Mouse (Mus musculus): ENCODE data around the gene Gm20517. TPM values are rescaled to one million over a fixed set of nuclear protein-coding genes. Genes with fewer than 3 reads are reported as not detected.

The Gm20517 gene
- polyA plus RNA-seq, 1 experiment = 1.3 TPM

DNA sequence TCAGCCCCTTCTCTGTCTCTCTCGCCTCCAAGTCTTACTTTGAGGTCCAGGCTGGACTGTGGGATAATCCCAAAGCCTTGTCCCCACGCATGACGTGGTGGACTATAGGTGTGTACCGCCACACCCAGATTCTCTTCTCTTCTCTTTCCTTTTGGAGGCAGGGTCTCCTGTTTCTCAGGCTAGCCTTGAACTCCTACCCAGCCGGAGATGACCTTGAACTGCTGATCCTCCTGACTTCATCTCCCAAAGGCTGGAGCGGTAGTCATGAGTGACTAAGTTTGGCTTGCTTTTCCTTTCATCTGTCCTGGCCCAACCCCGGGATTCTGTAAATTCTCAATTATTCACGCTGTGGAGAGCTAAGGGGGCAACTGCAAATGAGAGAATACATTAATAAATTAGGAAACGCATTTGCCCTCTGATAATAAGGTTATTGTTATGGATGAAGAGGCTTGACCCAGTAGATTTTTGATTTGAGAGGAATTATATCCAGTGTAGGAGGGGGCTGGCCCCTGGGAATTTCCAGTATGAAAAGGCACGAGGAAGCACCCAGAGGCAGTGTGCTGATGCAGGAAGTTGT is 42.4 kb upstream of the Gm20517 start:
- H3K79me2 ChIP-seq (ENCODE audit: control insufficient read depth, insufficient read depth) = no peaks in the 10 kb centered on the region
- no peak overlapping the region for H3ac ChIP-seq (ENCODE audit: control insufficient read depth, insufficient read length, low read depth)
- no peaks in the 10 kb centered on the region for H3K36me3 ChIP-seq (ENCODE audit: control insufficient read depth, insufficient read depth)
- no peaks in the 10 kb centered on the region for H3K79me3 ChIP-seq (ENCODE audit: low read depth)
- H3K27me3 ChIP-seq (ENCODE audit: control insufficient read depth, insufficient read depth, insufficient read length) = peaks cover 10% of the 10 kb centered on the region
- no peak overlapping the region for H3K4me3 ChIP-seq (ENCODE audit: insufficient read depth, poor library complexity, severe bottlenecking)
- TF ChIP-seq CEBPB (IDR thresholded peaks at IDR 0.05; ENCODE audit: low read depth) = no peak
- no peak for TF ChIP-seq MYOG (IDR thresholded peaks at IDR 0.05; ENCODE audit: control insufficient read depth, extremely low read depth, insufficient read length)
- no peak for TF ChIP-seq USF1 (IDR thresholded peaks at IDR 0.05; ENCODE audit: low read depth)
- no peak for TF ChIP-seq FOSL1 (IDR thresholded peaks at IDR 0.05; ENCODE audit: insufficient read depth, low read length, poor library complexity, severe bottlenecking)
- no peak for TF ChIP-seq MAX (IDR thresholded peaks at IDR 0.05)
- TF ChIP-seq MYOD1 (IDR thresholded peaks at IDR 0.05; ENCODE audit: control insufficient read depth, insufficient read length, low read depth) = no peak
- no peak for TF ChIP-seq CTCF (IDR thresholded peaks at IDR 0.05; ENCODE audit: control insufficient read depth, insufficient read depth, insufficient read length)

DNA sequence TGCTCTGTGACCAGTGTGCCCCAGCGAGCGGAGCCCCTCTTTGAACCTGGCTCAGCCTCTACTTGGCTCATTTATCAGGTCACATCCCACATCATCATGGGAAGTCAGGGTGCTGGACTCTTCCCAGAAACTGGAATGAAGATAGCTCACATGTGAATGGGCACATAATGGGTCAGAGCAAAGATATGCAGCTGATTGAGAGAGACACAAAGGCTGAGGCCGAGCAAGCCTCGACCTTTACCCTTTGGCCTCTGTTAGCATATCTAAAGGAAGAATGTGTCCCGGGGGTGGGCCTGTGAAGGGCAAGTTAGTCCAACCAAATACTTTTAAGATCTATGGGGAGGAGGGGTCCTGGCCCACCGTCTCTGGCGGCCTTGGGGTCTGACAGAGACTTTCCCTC is 39.8 kb upstream of the Gm20517 start:
- Histone ChIP-seq H3K79me2 (ENCODE audit: control insufficient read depth, insufficient read depth) (no peaks in the 10 kb centered on the region), H3K27me3 (ENCODE audit: control insufficient read depth, insufficient read depth, insufficient read length) (peaks cover 10% of the 10 kb centered on the region), H3K36me3 (ENCODE audit: control insufficient read depth, insufficient read depth) (no peaks in the 10 kb centered on the region), H3K79me3 (ENCODE audit: low read depth) (no peaks in the 10 kb centered on the region), H3K4me3 (ENCODE audit: insufficient read depth, poor library complexity, severe bottlenecking) (no peak overlapping the region), H3ac (ENCODE audit: control insufficient read depth, insufficient read length, low read depth) (no peak overlapping the region)
- no peak for TF ChIP-seq CTCF (IDR thresholded peaks at IDR 0.05; ENCODE audit: control insufficient read depth, insufficient read depth, insufficient read length)
- no peak for TF ChIP-seq MYOG (IDR thresholded peaks at IDR 0.05; ENCODE audit: control insufficient read depth, extremely low read depth, insufficient read length)
- no peak for TF ChIP-seq CEBPB (IDR thresholded peaks at IDR 0.05; ENCODE audit: low read depth)

DNA sequence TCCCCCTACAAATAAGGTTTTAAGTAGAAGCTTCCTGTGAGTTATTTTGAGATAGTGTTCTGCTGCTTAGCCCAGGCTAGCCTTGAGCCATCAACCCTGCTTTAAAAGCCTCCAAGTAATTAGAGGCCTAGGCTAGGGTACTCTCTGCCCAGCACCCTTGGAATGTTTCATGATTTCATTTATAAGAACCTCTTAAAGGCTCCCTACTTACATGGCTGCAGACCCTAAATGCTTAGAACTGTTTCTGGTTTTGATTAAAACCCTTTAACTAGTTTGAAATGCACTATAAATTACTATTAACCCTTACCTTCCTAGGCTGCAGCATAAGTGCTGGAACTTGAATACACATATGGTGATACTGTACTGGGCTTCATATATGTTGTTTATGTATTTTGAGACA is 39.0 kb upstream of the Gm20517 start:
- Histone ChIP-seq H3ac (ENCODE audit: control insufficient read depth, insufficient read length, low read depth) (no peak overlapping the region), H3K79me2 (ENCODE audit: control insufficient read depth, insufficient read depth) (no peaks in the 10 kb centered on the region), H3K79me3 (ENCODE audit: low read depth) (no peaks in the 10 kb centered on the region), H3K4me3 (ENCODE audit: insufficient read depth, poor library complexity, severe bottlenecking) (no peak overlapping the region), H3K27me3 (ENCODE audit: control insufficient read depth, insufficient read depth, insufficient read length) (peaks cover 10% of the 10 kb centered on the region), H3K36me3 (ENCODE audit: control insufficient read depth, insufficient read depth) (no peaks in the 10 kb centered on the region)
- TF ChIP-seq MYOG (IDR thresholded peaks at IDR 0.05; ENCODE audit: control insufficient read depth, extremely low read depth, insufficient read length) (no peak), CEBPB (IDR thresholded peaks at IDR 0.05; ENCODE audit: low read depth) (no peak), MYOD1 (IDR thresholded peaks at IDR 0.05; ENCODE audit: control insufficient read depth, insufficient read length, low read depth) (no peak), MAX (IDR thresholded peaks at IDR 0.05) (no peak), FOSL1 (IDR thresholded peaks at IDR 0.05; ENCODE audit: insufficient read depth, low read length, poor library complexity, severe bottlenecking) (no peak)

DNA sequence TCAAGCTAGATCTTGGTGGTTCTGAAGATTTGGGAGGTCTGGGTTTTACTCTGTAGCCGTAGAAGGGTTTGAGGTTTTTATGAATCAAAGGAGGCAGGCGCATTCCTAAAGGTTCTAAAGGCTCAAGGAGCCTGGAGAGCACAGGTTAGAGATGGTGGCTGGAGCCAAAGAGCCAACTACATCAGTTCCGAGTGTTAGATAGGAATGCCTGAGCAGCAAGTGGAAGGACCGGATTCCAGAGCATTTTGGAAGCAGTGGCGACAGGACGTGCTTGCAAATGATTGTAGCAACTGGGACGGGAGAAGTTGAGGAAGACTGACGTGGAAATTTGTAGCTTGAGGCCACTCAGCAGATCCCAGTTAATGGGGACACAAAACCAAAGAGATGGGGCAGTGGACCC is 37.4 kb upstream of the Gm20517 start:
- TF ChIP-seq USF1 (IDR thresholded peaks at IDR 0.05; ENCODE audit: low read depth) (no peak), CTCF (IDR thresholded peaks at IDR 0.05; ENCODE audit: control insufficient read depth, insufficient read depth, insufficient read length) (no peak), MAX (IDR thresholded peaks at IDR 0.05) (no peak), MYOG (IDR thresholded peaks at IDR 0.05; ENCODE audit: control insufficient read depth, extremely low read depth, insufficient read length) (no peak), CEBPB (IDR thresholded peaks at IDR 0.05; ENCODE audit: low read depth) (no peak), FOSL1 (IDR thresholded peaks at IDR 0.05; ENCODE audit: insufficient read depth, low read length, poor library complexity, severe bottlenecking) (no peak)
- H3K79me3 ChIP-seq (ENCODE audit: low read depth) = no peaks in the 10 kb centered on the region
- no peaks in the 10 kb centered on the region for H3K36me3 ChIP-seq (ENCODE audit: control insufficient read depth, insufficient read depth)
- no peak overlapping the region for H3K4me3 ChIP-seq (ENCODE audit: insufficient read depth, poor library complexity, severe bottlenecking)
- H3K27me3 ChIP-seq (ENCODE audit: control insufficient read depth, insufficient read depth, insufficient read length) = peaks cover 13% of the 10 kb centered on the region
- no peaks in the 10 kb centered on the region for H3K79me2 ChIP-seq (ENCODE audit: control insufficient read depth, insufficient read depth)
- no peak overlapping the region for H3ac ChIP-seq (ENCODE audit: control insufficient read depth, insufficient read length, low read depth)

DNA sequence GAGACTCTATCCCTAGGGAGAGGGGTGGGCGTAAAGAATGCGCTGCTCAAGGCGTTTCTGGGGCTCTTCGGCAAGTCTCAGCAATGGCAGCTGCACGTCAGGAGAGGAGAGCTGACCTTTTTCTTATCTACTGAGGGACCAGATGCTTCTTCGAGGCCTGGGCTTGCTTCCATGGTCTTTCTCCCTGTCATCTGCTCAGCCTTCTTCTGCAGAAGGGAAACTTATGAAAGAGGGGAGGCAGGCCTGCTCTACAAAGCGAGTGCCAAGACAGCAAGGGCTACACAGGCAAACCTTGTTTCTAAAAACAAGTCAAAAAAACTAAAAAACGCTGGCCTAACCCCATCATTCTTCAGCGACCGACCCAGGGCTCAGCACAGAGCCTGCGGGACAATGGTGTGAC is 36.6 kb upstream of the Gm20517 start:
- H3K79me3 ChIP-seq (ENCODE audit: low read depth) = no peaks in the 10 kb centered on the region
- H3K4me3 ChIP-seq (ENCODE audit: insufficient read depth, poor library complexity, severe bottlenecking) = no peak overlapping the region
- H3K36me3 ChIP-seq (ENCODE audit: control insufficient read depth, insufficient read depth) = no peaks in the 10 kb centered on the region
- TF ChIP-seq MAX (IDR thresholded peaks at IDR 0.05) = no peak
- no peak overlapping the region for H3ac ChIP-seq (ENCODE audit: control insufficient read depth, insufficient read length, low read depth)
- H3K27me3 ChIP-seq (ENCODE audit: control insufficient read depth, insufficient read depth, insufficient read length) = peaks cover 13% of the 10 kb centered on the region
- H3K79me2 ChIP-seq (ENCODE audit: control insufficient read depth, insufficient read depth) = no peaks in the 10 kb centered on the region

DNA sequence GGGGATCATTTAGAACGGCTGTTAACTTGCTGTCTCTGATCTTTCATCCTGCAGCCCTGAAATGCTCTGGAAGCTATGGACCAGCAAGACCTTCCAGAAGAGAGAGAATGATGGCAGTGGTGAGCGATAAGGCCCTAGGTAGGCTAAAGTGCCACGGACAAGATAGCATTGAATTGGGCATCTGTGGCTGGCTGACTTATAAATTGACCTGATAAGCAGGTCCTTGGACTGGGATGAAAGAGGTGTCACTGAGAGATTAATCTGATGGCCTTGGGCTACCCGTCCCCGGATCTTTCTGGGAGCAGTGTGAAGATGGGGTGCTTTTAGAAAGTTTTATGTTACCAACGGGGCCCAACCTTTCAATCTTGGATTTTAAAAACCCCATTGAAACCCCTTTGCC is 32.7 kb upstream of the Gm20517 start:
- no peaks in the 10 kb centered on the region for H3K79me3 ChIP-seq (ENCODE audit: low read depth)
- TF ChIP-seq CTCF (IDR thresholded peaks at IDR 0.05; ENCODE audit: control insufficient read depth, insufficient read depth, insufficient read length) (no peak), USF1 (IDR thresholded peaks at IDR 0.05; ENCODE audit: low read depth) (no peak), FOSL1 (IDR thresholded peaks at IDR 0.05; ENCODE audit: insufficient read depth, low read length, poor library complexity, severe bottlenecking) (no peak), MYOD1 (IDR thresholded peaks at IDR 0.05; ENCODE audit: control insufficient read depth, insufficient read length, low read depth) (no peak), MYOG (IDR thresholded peaks at IDR 0.05; ENCODE audit: control insufficient read depth, extremely low read depth, insufficient read length) (no peak), CEBPB (IDR thresholded peaks at IDR 0.05; ENCODE audit: low read depth) (no peak), MAX (IDR thresholded peaks at IDR 0.05) (no peak)
- H3K4me3 ChIP-seq (ENCODE audit: insufficient read depth, poor library complexity, severe bottlenecking) = no peak overlapping the region
- H3K79me2 ChIP-seq (ENCODE audit: control insufficient read depth, insufficient read depth) = no peaks in the 10 kb centered on the region
- no peaks in the 10 kb centered on the region for H3K36me3 ChIP-seq (ENCODE audit: control insufficient read depth, insufficient read depth)
- H3ac ChIP-seq (ENCODE audit: control insufficient read depth, insufficient read length, low read depth) = no peak overlapping the region
- H3K27me3 ChIP-seq (ENCODE audit: control insufficient read depth, insufficient read depth, insufficient read length) = peaks cover 3% of the 10 kb centered on the region

Measured in C2C12 (cell line).